Mouse (Mus musculus) spleen, adult 12 weeks (tissue): ENCODE measurements around the gene Spef1.

ENCODE experiments used
- DNase-seq: peaks from one replicate; pipeline ENCODE4 v3.0.0; 2022; ENCODE audit warnings: low spot score

The Spef1 gene

GRCm38 (mm10) chr2:131142592-131142991, 44.5 kb downstream of the Spef1 start:
- DNase-seq, result peak; percentile 65

GRCm38 (mm10) chr2:131141336-131141986, 45.6 kb downstream of the Spef1 start:
- no peak for DNase-seq

GRCm38 (mm10) chr2:131140533-131140905, 46.6 kb downstream of the Spef1 start:
- DNase-seq, result no peak

GRCm38 (mm10) chr2:131139886-131140532, 47.1 kb downstream of the Spef1 start:
- no peak for DNase-seq

- no peak for DNase-seq
Measured at GRCm38 (mm10) chr2:131139287-131139686, 47.8 kb downstream of the Spef1 start.

- DNase-seq, result no peak
Measured at GRCm38 (mm10) chr2:131138760-131139159, 48.3 kb downstream of the Spef1 start.

- no peak for DNase-seq
Measured at GRCm38 (mm10) chr2:131138296-131138695, 48.8 kb downstream of the Spef1 start.

GRCm38 (mm10) chr2:131135521-131136139, 51.5 kb downstream of the Spef1 start:
- peak; percentile 63 for DNase-seq

- DNase-seq, result no peak
Measured at GRCm38 (mm10) chr2:131134826-131135400, 52.2 kb downstream of the Spef1 start.

GRCm38 (mm10) chr2:131134381-131134780, 52.7 kb downstream of the Spef1 start:
- DNase-seq, result no peak

- no peak for DNase-seq
Measured at GRCm38 (mm10) chr2:131132930-131133547, 54.0 kb downstream of the Spef1 start, which contains the start of gene Gm11037. Gene Gm11037, plus strand, starts transcription at chr2:131133497.

- DNase-seq, result no peak
Measured at GRCm38 (mm10) chr2:131132111-131132888, 54.8 kb downstream of the Spef1 start.

GRCm38 (mm10) chr2:131130849-131131248, 56.2 kb downstream of the Spef1 start:
- no peak for DNase-seq

GRCm38 (mm10) chr2:131129836-131130235, 57.2 kb downstream of the Spef1 start:
- DNase-seq, result no peak

- DNase-seq, result no peak
Measured at GRCm38 (mm10) chr2:131128636-131129157, 58.4 kb downstream of the Spef1 start.

GRCm38 (mm10) chr2:131128211-131128610, 58.9 kb downstream of the Spef1 start:
- DNase-seq, result no peak

- no peak for DNase-seq
Measured at GRCm38 (mm10) chr2:131127161-131127730, 59.8 kb downstream of the Spef1 start, which contains the start of gene Hspa12b. Gene Hspa12b, plus strand, starts transcription at chr2:131127280.

GRCm38 (mm10) chr2:131125964-131126815, 60.9 kb downstream of the Spef1 start:
- no peak for DNase-seq

GRCm38 (mm10) chr2:131125157-131125963, 61.7 kb downstream of the Spef1 start:
- DNase-seq, result no peak
